Mouse (Mus musculus): Measurements from ENCODE around the gene Chrm2. TPM values are rescaled to one million over a fixed set of nuclear protein-coding genes. Genes with fewer than 3 reads are reported as not detected.

Gene Chrm2
- polyA plus RNA-seq, 1 experiment from 2014 or later, result 3.0 TPM

- Histone ChIP-seq H3K27me3 (replicated peaks; ENCODE audit: control insufficient read depth, insufficient read depth, low read length) (no peaks in the 10 kb centered on the region), H3K4me3 (replicated peaks; ENCODE audit: low read length) (no peak overlapping the region)
Measured at GRCm38 (mm10) chr6:36410057-36410456, 22.2 kb downstream of the Chrm2 start.

GRCm38 (mm10) chr6:36419716-36420115, 31.8 kb downstream of the Chrm2 start:
- Histone ChIP-seq H3K27ac (ENCODE audit: low read length) (no peak overlapping the region), H3K36me3 (ENCODE audit: control insufficient read depth, insufficient read depth) (no peaks in the 10 kb centered on the region), H3K9me3 (ENCODE audit: control insufficient read depth, low read length) (no peaks in the 10 kb centered on the region), H3K27me3 (replicated peaks; ENCODE audit: control insufficient read depth, insufficient read depth, low read length) (no peaks in the 10 kb centered on the region), H3K4me2 (ENCODE audit: low read length) (no peak overlapping the region), H3K9ac (replicated peaks; ENCODE audit: low read depth, low read length) (no peak overlapping the region), H3K4me1 (replicated peaks; ENCODE audit: control insufficient read depth, insufficient read depth, low read length) (no peaks in the 10 kb centered on the region), H3K4me3 (replicated peaks; ENCODE audit: low read length) (no peak overlapping the region)
- 74% methylated on average over 2 of the region's 2 CpGs for WGBS
- no peak for ATAC-seq

More at GRCm38 (mm10) chr6:36410057-36410456, 22.2 kb downstream of the Chrm2 start:
- Histone ChIP-seq H3K27ac (ENCODE audit: low read length) (no peak overlapping the region), H3K9ac (replicated peaks; ENCODE audit: low read depth, low read length) (no peak overlapping the region), H3K4me1 (replicated peaks; ENCODE audit: control insufficient read depth, insufficient read depth, low read length) (no peaks in the 10 kb centered on the region), H3K4me2 (ENCODE audit: low read length) (no peak overlapping the region), H3K9me3 (ENCODE audit: control insufficient read depth, low read length) (no peaks in the 10 kb centered on the region), H3K36me3 (ENCODE audit: control insufficient read depth, insufficient read depth) (no peaks in the 10 kb centered on the region)
- ATAC-seq, result no peak
- WGBS, result 84% methylated on average over 2 of the region's 2 CpGs

- WGBS, result 92% methylated on average over 6 of the region's 6 CpGs
Measured at GRCm38 (mm10) chr6:36437964-36438363, 50.1 kb downstream of the Chrm2 start.

GRCm38 (mm10) chr6:36439218-36439617, 51.3 kb downstream of the Chrm2 start:
- H3K36me3 ChIP-seq (ENCODE audit: control insufficient read depth, insufficient read depth), result no peaks in the 10 kb centered on the region
- no peak overlapping the region for H3K4me2 ChIP-seq (ENCODE audit: low read length)
- no peak for ATAC-seq
- H3K9ac ChIP-seq (replicated peaks; ENCODE audit: low read depth, low read length), result no peak overlapping the region
- no peak overlapping the region for H3K4me3 ChIP-seq (replicated peaks; ENCODE audit: low read length)
- no peaks in the 10 kb centered on the region for H3K27me3 ChIP-seq (replicated peaks; ENCODE audit: control insufficient read depth, insufficient read depth, low read length)
- 81% methylated on average over 2 of the region's 2 CpGs for WGBS
- H3K9me3 ChIP-seq (ENCODE audit: control insufficient read depth, low read length), result no peaks in the 10 kb centered on the region
- H3K27ac ChIP-seq (ENCODE audit: low read length), result no peak overlapping the region
- H3K4me1 ChIP-seq (replicated peaks; ENCODE audit: control insufficient read depth, insufficient read depth, low read length), result no peaks in the 10 kb centered on the region

More at GRCm38 (mm10) chr6:36437964-36438363, 50.1 kb downstream of the Chrm2 start:
- Histone ChIP-seq H3K27ac (ENCODE audit: low read length) (no peak overlapping the region), H3K9me3 (ENCODE audit: control insufficient read depth, low read length) (no peaks in the 10 kb centered on the region), H3K36me3 (ENCODE audit: control insufficient read depth, insufficient read depth) (no peaks in the 10 kb centered on the region), H3K9ac (replicated peaks; ENCODE audit: low read depth, low read length) (no peak overlapping the region), H3K4me2 (ENCODE audit: low read length) (no peak overlapping the region), H3K27me3 (replicated peaks; ENCODE audit: control insufficient read depth, insufficient read depth, low read length) (no peaks in the 10 kb centered on the region), H3K4me1 (replicated peaks; ENCODE audit: control insufficient read depth, insufficient read depth, low read length) (no peaks in the 10 kb centered on the region), H3K4me3 (replicated peaks; ENCODE audit: low read length) (no peak overlapping the region)
- ATAC-seq, result no peak

- no peaks in the 10 kb centered on the region for H3K27me3 ChIP-seq (replicated peaks; ENCODE audit: control insufficient read depth, insufficient read depth, low read length)
- no peak for ATAC-seq
- H3K4me2 ChIP-seq (ENCODE audit: low read length), result no peak overlapping the region
- no peaks in the 10 kb centered on the region for H3K9me3 ChIP-seq (ENCODE audit: control insufficient read depth, low read length)
- H3K27ac ChIP-seq (ENCODE audit: low read length), result no peak overlapping the region
- no peak overlapping the region for H3K9ac ChIP-seq (replicated peaks; ENCODE audit: low read depth, low read length)
- no peaks in the 10 kb centered on the region for H3K4me1 ChIP-seq (replicated peaks; ENCODE audit: control insufficient read depth, insufficient read depth, low read length)
- no peaks in the 10 kb centered on the region for H3K36me3 ChIP-seq (ENCODE audit: control insufficient read depth, insufficient read depth)
- no peak overlapping the region for H3K4me3 ChIP-seq (replicated peaks; ENCODE audit: low read length)
Measured at GRCm38 (mm10) chr6:36451480-36451879, 63.6 kb downstream of the Chrm2 start.

- H3K27me3 ChIP-seq (replicated peaks; ENCODE audit: control insufficient read depth, insufficient read depth, low read length), result no peaks in the 10 kb centered on the region
- no peak for ATAC-seq
- H3K27ac ChIP-seq (ENCODE audit: low read length), result no peak overlapping the region
- no peak overlapping the region for H3K4me2 ChIP-seq (ENCODE audit: low read length)
- H3K9ac ChIP-seq (replicated peaks; ENCODE audit: low read depth, low read length), result no peak overlapping the region
- H3K9me3 ChIP-seq (ENCODE audit: control insufficient read depth, low read length), result no peaks in the 10 kb centered on the region
- H3K36me3 ChIP-seq (ENCODE audit: control insufficient read depth, insufficient read depth), result no peaks in the 10 kb centered on the region
- no peak overlapping the region for H3K4me3 ChIP-seq (replicated peaks; ENCODE audit: low read length)
- no peaks in the 10 kb centered on the region for H3K4me1 ChIP-seq (replicated peaks; ENCODE audit: control insufficient read depth, insufficient read depth, low read length)
Measured at GRCm38 (mm10) chr6:36455071-36455470, 67.2 kb downstream of the Chrm2 start.

- no peaks in the 10 kb centered on the region for H3K36me3 ChIP-seq (ENCODE audit: control insufficient read depth, insufficient read depth)
- 95% methylated on average over 1 of the region's 1 CpGs for WGBS
- no peak overlapping the region for H3K9ac ChIP-seq (replicated peaks; ENCODE audit: low read depth, low read length)
- H3K27me3 ChIP-seq (replicated peaks; ENCODE audit: control insufficient read depth, insufficient read depth, low read length), result no peaks in the 10 kb centered on the region
- no peak for ATAC-seq
- H3K4me2 ChIP-seq (ENCODE audit: low read length), result no peak overlapping the region
- H3K4me1 ChIP-seq (replicated peaks; ENCODE audit: control insufficient read depth, insufficient read depth, low read length), result no peaks in the 10 kb centered on the region
- no peak overlapping the region for H3K4me3 ChIP-seq (replicated peaks; ENCODE audit: low read length)
- H3K27ac ChIP-seq (ENCODE audit: low read length), result no peak overlapping the region
- H3K9me3 ChIP-seq (ENCODE audit: control insufficient read depth, low read length), result no peaks in the 10 kb centered on the region
Measured at GRCm38 (mm10) chr6:36457015-36457414, 69.1 kb downstream of the Chrm2 start.

- no peak overlapping the region for H3K27ac ChIP-seq (ENCODE audit: low read length)
- ATAC-seq, result no peak
- H3K9me3 ChIP-seq (ENCODE audit: control insufficient read depth, low read length), result no peaks in the 10 kb centered on the region
- no peaks in the 10 kb centered on the region for H3K27me3 ChIP-seq (replicated peaks; ENCODE audit: control insufficient read depth, insufficient read depth, low read length)
- no peaks in the 10 kb centered on the region for H3K36me3 ChIP-seq (ENCODE audit: control insufficient read depth, insufficient read depth)
- H3K4me3 ChIP-seq (replicated peaks; ENCODE audit: low read length), result no peak overlapping the region
- 85% methylated on average over 3 of the region's 3 CpGs for WGBS
- no peak overlapping the region for H3K4me2 ChIP-seq (ENCODE audit: low read length)
- no peaks in the 10 kb centered on the region for H3K4me1 ChIP-seq (replicated peaks; ENCODE audit: control insufficient read depth, insufficient read depth, low read length)
- H3K9ac ChIP-seq (replicated peaks; ENCODE audit: low read depth, low read length), result no peak overlapping the region
Measured at GRCm38 (mm10) chr6:36464008-36464407, 76.1 kb downstream of the Chrm2 start.

GRCm38 (mm10) chr6:36484132-36484665, 96.3 kb downstream of the Chrm2 start:
- peaks cover 5% of the 10 kb centered on the region; the same call in 1 of the 2 replicates for H3K4me1 ChIP-seq (replicated peaks; ENCODE audit: control insufficient read depth, insufficient read depth, low read length)
- no peak for ATAC-seq
- no peaks in the 10 kb centered on the region for H3K27me3 ChIP-seq (replicated peaks; ENCODE audit: control insufficient read depth, insufficient read depth, low read length)
- 34% methylated on average over 4 of the region's 4 CpGs for WGBS
- no peaks in the 10 kb centered on the region for H3K9me3 ChIP-seq (ENCODE audit: control insufficient read depth, low read length)
- H3K36me3 ChIP-seq (ENCODE audit: control insufficient read depth, insufficient read depth), result no peaks in the 10 kb centered on the region
- no peak overlapping the region for H3K9ac ChIP-seq (replicated peaks; ENCODE audit: low read depth, low read length)
- H3K27ac ChIP-seq (ENCODE audit: low read length), result no peak overlapping the region
- no peak overlapping the region for H3K4me2 ChIP-seq (ENCODE audit: low read length)
- H3K4me3 ChIP-seq (replicated peaks; ENCODE audit: low read length), result no peak overlapping the region
